Mouse (Mus musculus): ENCODE measurements around the gene Wfdc10. TPM values are rescaled to one million over a fixed set of nuclear protein-coding genes. Genes with fewer than 3 reads are reported as not detected.

Wfdc10 gene
- polyA plus RNA-seq, 1 experiment from 2014 or later: not detected

DNA sequence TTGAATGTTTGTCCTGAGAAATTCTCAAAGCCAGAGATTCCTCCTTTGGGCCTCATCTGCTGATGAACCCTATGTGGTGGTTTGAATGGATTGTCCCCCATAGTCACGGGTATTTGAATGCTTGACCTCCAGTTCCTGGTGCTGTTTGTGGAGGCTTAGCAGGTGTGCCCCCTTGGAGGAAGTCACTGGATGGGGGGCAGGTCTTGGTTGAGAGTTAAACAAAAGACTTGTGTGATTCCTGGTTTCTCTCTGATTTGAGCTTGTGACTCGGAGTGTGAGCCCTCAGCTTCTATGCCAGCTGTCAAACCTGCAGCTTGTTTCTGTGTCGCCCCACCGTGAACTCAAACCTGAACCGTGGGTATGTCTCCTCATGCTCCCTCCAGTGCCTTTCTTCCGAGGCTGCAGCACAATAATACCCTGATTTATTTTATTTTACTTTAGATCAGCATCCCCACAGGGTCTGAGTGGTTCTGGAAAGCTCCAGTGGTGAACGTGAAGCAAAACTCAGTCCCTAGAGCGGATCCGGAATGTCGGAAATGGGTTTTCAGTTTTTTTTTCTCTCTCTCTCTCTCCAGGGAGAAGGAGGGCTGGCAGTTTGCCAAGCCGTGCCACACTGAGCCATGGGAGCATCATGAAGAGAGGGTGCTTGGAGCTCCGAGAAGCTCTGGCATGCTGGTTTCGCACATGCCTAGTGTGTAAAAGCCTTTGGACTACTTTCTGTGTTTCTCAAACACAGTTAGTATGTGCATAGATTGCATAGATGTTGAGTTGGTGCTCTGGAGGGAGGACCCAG lies 13.8 kb upstream of the Wfdc10 start:
- ATAC-seq (ENCODE audit: low read depth): no peak
- 64% methylated on average over 13 of the region's 13 CpGs for WGBS (ENCODE audit: insufficient replicate concordance)

GRCm38 (mm10) chr2:164656483-164656882 lies 637 bp downstream of the Wfdc10 start, which contains the start of gene Wfdc9:
Wfdc9 (minus strand) TSS chr2:164656583.
- no peaks in the 10 kb centered on the region for H3K36me3 ChIP-seq (ENCODE audit: control insufficient read depth, insufficient read depth)
- H3K27ac ChIP-seq (ENCODE audit: low read length): no peak within 1 kb of the TSS
- no peaks in the 10 kb centered on the region for H3K27me3 ChIP-seq (ENCODE audit: control insufficient read depth, insufficient read depth, low read depth, low read length)
- no peak within 1 kb of the TSS for H3K4me3 ChIP-seq (ENCODE audit: low read depth, low read length)
- H3K9me3 ChIP-seq (replicated peaks; ENCODE audit: control insufficient read depth, low read length): no peaks in the 10 kb centered on the region
- H3K9ac ChIP-seq (ENCODE audit: low read depth, low read length): no peak within 1 kb of the TSS
- no peak within 1 kb of the TSS for H3K4me2 ChIP-seq (ENCODE audit: low read depth, low read length)
- ATAC-seq (ENCODE audit: low read depth): no peak
- no peaks in the 10 kb centered on the region for H3K4me1 ChIP-seq (ENCODE audit: control insufficient read depth, low read depth, low read length)
- 59% methylated on average over 9 of the region's 9 CpGs for WGBS (ENCODE audit: insufficient replicate concordance)

More for the DNA sequence above, 13.8 kb upstream of the Wfdc10 start:
- H3K27ac ChIP-seq (ENCODE audit: low read length): no peak overlapping the region
- H3K9me3 ChIP-seq (replicated peaks; ENCODE audit: control insufficient read depth, low read length): no peaks in the 10 kb centered on the region
- no peak overlapping the region for H3K9ac ChIP-seq (ENCODE audit: low read depth, low read length)
- H3K4me3 ChIP-seq (ENCODE audit: low read depth, low read length): no peak overlapping the region
- no peak overlapping the region for H3K4me2 ChIP-seq (ENCODE audit: low read depth, low read length)
- no peaks in the 10 kb centered on the region for H3K36me3 ChIP-seq (ENCODE audit: control insufficient read depth, insufficient read depth)
- no peaks in the 10 kb centered on the region for H3K27me3 ChIP-seq (ENCODE audit: control insufficient read depth, insufficient read depth, low read depth, low read length)
- H3K4me1 ChIP-seq (ENCODE audit: control insufficient read depth, low read depth, low read length): no peaks in the 10 kb centered on the region

DNA sequence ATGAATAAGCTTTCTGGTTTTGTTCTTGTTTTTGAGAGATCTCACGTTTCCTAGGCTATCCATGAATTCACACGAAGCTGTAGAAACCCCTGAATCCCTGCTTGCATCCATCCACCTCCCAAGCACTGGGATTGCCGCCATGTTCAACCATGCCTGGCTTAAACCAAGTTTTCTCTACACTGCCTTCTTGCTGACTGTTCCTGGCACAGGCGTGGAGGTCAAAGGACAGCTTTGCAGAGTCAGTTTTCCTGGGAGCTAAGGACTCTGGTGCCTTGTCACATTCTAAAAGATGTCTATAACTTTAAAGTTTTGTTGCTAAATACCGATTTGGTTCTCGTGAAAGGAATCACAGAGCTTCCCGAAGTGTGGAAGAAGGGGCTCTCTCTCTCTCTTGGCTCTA lies 9.0 kb downstream of the Wfdc10 start:
- H3K4me1 ChIP-seq (ENCODE audit: control insufficient read depth, low read depth, low read length): no peaks in the 10 kb centered on the region
- no peak overlapping the region for H3K4me3 ChIP-seq (ENCODE audit: low read depth, low read length)
- no peaks in the 10 kb centered on the region for H3K27me3 ChIP-seq (ENCODE audit: control insufficient read depth, insufficient read depth, low read depth, low read length)
- no peaks in the 10 kb centered on the region; the same call in 1 of the 2 replicates for H3K9me3 ChIP-seq (replicated peaks; ENCODE audit: control insufficient read depth, low read length)
- no peak overlapping the region for H3K9ac ChIP-seq (ENCODE audit: low read depth, low read length)
- 59% methylated on average over 7 of the region's 7 CpGs for WGBS (ENCODE audit: insufficient replicate concordance)
- ATAC-seq (ENCODE audit: low read depth): no peak
- no peak overlapping the region for H3K4me2 ChIP-seq (ENCODE audit: low read depth, low read length)
- no peaks in the 10 kb centered on the region for H3K36me3 ChIP-seq (ENCODE audit: control insufficient read depth, insufficient read depth)
- H3K27ac ChIP-seq (ENCODE audit: low read length): no peak overlapping the region

- Histone ChIP-seq H3K27ac (ENCODE audit: low read length) (no peak overlapping the region), H3K36me3 (ENCODE audit: control insufficient read depth, insufficient read depth) (no peaks in the 10 kb centered on the region), H3K27me3 (ENCODE audit: control insufficient read depth, insufficient read depth, low read depth, low read length) (no peaks in the 10 kb centered on the region), H3K4me3 (ENCODE audit: low read depth, low read length) (no peak overlapping the region), H3K4me1 (ENCODE audit: control insufficient read depth, low read depth, low read length) (no peaks in the 10 kb centered on the region), H3K9ac (ENCODE audit: low read depth, low read length) (no peak overlapping the region), H3K4me2 (ENCODE audit: low read depth, low read length) (no peak overlapping the region), H3K9me3 (replicated peaks; ENCODE audit: control insufficient read depth, low read length) (no peaks in the 10 kb centered on the region; the same call in 1 of the 2 replicates)
- no peak for ATAC-seq (ENCODE audit: low read depth)
- whole genome bisulfite sequencing (ENCODE audit: insufficient replicate concordance): 47% methylated on average over 5 of the region's 5 CpGs
Measured at GRCm38 (mm10) chr2:164670261-164670660, 14.4 kb downstream of the Wfdc10 start.

DNA sequence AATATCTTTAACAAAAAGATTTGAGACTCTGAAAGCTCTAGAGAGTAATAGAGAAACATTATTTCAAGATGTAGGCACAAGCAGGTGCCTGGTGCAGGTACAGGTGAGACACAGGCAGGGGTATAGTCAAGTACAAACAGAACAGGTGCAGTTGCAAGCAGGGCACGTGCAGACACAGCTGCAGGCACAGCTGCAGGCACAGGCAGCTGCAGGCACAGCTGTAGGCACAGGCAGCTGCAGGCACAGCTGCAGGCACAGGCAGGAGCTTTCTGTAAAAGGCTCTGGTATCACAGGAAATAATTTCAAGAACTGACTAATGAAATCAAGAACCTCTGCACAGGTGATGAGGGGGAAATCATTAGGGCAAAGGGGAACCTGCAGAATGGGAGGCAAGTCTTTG lies 15.1 kb downstream of the Wfdc10 start:
- H3K4me2 ChIP-seq (ENCODE audit: low read depth, low read length): no peak overlapping the region
- no peaks in the 10 kb centered on the region for H3K4me1 ChIP-seq (ENCODE audit: control insufficient read depth, low read depth, low read length)
- no peaks in the 10 kb centered on the region; the same call in 1 of the 2 replicates for H3K9me3 ChIP-seq (replicated peaks; ENCODE audit: control insufficient read depth, low read length)
- H3K27me3 ChIP-seq (ENCODE audit: control insufficient read depth, insufficient read depth, low read depth, low read length): no peaks in the 10 kb centered on the region
- 22% methylated on average over 1 of the region's 1 CpGs for WGBS (ENCODE audit: insufficient replicate concordance)
- H3K36me3 ChIP-seq (ENCODE audit: control insufficient read depth, insufficient read depth): no peaks in the 10 kb centered on the region
- H3K9ac ChIP-seq (ENCODE audit: low read depth, low read length): no peak overlapping the region
- no peak for ATAC-seq (ENCODE audit: low read depth)
- H3K27ac ChIP-seq (ENCODE audit: low read length): no peak overlapping the region
- H3K4me3 ChIP-seq (ENCODE audit: low read depth, low read length): no peak overlapping the region

- ATAC-seq (ENCODE audit: low read depth): no peak
- 50% methylated on average over 7 of the region's 7 CpGs for WGBS (ENCODE audit: insufficient replicate concordance)
Measured at GRCm38 (mm10) chr2:164673987-164674386, 18.1 kb downstream of the Wfdc10 start, which contains the start of gene Wfdc11. Wfdc11 (minus strand) TSS chr2:164674087.

DNA sequence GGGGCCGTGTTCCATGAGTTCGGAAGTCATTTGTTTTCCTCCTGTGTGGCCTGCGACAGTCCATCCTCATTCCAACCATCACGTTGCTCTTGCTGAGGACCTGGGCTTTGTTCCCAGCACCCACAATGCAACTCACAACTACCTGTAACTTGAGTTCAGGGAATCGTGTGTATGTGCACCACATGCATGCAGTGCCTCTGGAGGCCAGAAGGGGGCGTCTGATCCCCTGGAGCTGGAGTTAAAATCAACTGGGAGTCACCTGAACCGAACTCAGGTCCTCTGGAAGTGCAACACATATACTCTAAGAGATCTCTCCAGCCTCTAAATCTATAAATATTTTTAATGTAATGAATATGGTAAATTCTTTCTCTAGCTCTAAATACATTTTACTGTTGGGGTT lies 20.3 kb downstream of the Wfdc10 start:
- H3K4me1 ChIP-seq (ENCODE audit: control insufficient read depth, low read depth, low read length): peaks cover 7% of the 10 kb centered on the region
- no peak overlapping the region for H3K4me2 ChIP-seq (ENCODE audit: low read depth, low read length)
- H3K36me3 ChIP-seq (ENCODE audit: control insufficient read depth, insufficient read depth): no peaks in the 10 kb centered on the region
- no peak overlapping the region for H3K27ac ChIP-seq (ENCODE audit: low read length)
- no peak for ATAC-seq (ENCODE audit: low read depth)
- no peak overlapping the region for H3K4me3 ChIP-seq (ENCODE audit: low read depth, low read length)
- no peaks in the 10 kb centered on the region for H3K27me3 ChIP-seq (ENCODE audit: control insufficient read depth, insufficient read depth, low read depth, low read length)
- WGBS (ENCODE audit: insufficient replicate concordance): 62% methylated on average over 7 of the region's 7 CpGs
- no peak overlapping the region for H3K9ac ChIP-seq (ENCODE audit: low read depth, low read length)
- H3K9me3 ChIP-seq (replicated peaks; ENCODE audit: control insufficient read depth, low read length): no peaks in the 10 kb centered on the region

More at GRCm38 (mm10) chr2:164673987-164674386, 18.1 kb downstream of the Wfdc10 start, which contains the start of gene Wfdc11:
- no peak within 1 kb of the TSS for H3K9ac ChIP-seq (ENCODE audit: low read depth, low read length)
- no peaks in the 10 kb centered on the region for H3K36me3 ChIP-seq (ENCODE audit: control insufficient read depth, insufficient read depth)
- H3K27ac ChIP-seq (ENCODE audit: low read length): no peak within 1 kb of the TSS
- no peak within 1 kb of the TSS for H3K4me2 ChIP-seq (ENCODE audit: low read depth, low read length)
- H3K9me3 ChIP-seq (replicated peaks; ENCODE audit: control insufficient read depth, low read length): no peaks in the 10 kb centered on the region
- H3K27me3 ChIP-seq (ENCODE audit: control insufficient read depth, insufficient read depth, low read depth, low read length): no peaks in the 10 kb centered on the region
- H3K4me1 ChIP-seq (ENCODE audit: control insufficient read depth, low read depth, low read length): peaks cover 3% of the 10 kb centered on the region
- no peak within 1 kb of the TSS for H3K4me3 ChIP-seq (ENCODE audit: low read depth, low read length)

- peaks cover 7% of the 10 kb centered on the region for H3K4me1 ChIP-seq (ENCODE audit: control insufficient read depth, low read depth, low read length)
- WGBS (ENCODE audit: insufficient replicate concordance): 63% methylated on average over 16 of the region's 16 CpGs
- no peak overlapping the region for H3K9ac ChIP-seq (ENCODE audit: low read depth, low read length)
- H3K27me3 ChIP-seq (ENCODE audit: control insufficient read depth, insufficient read depth, low read depth, low read length): no peaks in the 10 kb centered on the region
- H3K4me2 ChIP-seq (ENCODE audit: low read depth, low read length): no peak overlapping the region
- H3K27ac ChIP-seq (ENCODE audit: low read length): no peak overlapping the region
- H3K4me3 ChIP-seq (ENCODE audit: low read depth, low read length): no peak overlapping the region
- H3K36me3 ChIP-seq (ENCODE audit: control insufficient read depth, insufficient read depth): no peaks in the 10 kb centered on the region
- ATAC-seq (ENCODE audit: low read depth): no peak
- no peaks in the 10 kb centered on the region for H3K9me3 ChIP-seq (replicated peaks; ENCODE audit: control insufficient read depth, low read length)
Measured at GRCm38 (mm10) chr2:164676916-164677685, 21.3 kb downstream of the Wfdc10 start.
